Mouse (Mus musculus): Measurements from ENCODE around the gene Hmgxb4.

Hmgxb4 gene

GRCm38 (mm10) chr8:75071627-75072346 is 78.6 kb downstream of the Hmgxb4 start:
- peak; percentile 77 for DNase-seq (ENCODE audit: low read depth)

DNA sequence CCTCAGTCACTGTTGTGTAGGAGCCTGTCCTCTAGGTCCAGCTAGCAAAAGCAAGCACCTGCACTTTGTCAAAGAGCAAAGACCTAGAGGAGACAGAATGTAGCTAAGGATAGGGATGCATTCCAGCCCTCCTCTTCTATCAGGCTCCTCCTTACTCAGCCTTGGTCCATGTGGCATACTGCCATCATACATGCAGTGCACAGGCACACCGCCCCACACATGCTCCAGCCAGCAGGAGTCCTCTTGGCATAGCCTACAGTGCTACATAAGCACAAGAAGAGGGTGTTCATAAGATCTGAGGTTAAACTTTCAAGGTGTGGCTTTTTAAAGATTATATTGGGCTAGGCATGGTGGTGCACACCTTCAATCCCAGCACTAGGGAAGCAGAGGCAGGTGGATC is 81.7 kb downstream of the Hmgxb4 start:
- no peak for DNase-seq (ENCODE audit: low read depth)

DNA sequence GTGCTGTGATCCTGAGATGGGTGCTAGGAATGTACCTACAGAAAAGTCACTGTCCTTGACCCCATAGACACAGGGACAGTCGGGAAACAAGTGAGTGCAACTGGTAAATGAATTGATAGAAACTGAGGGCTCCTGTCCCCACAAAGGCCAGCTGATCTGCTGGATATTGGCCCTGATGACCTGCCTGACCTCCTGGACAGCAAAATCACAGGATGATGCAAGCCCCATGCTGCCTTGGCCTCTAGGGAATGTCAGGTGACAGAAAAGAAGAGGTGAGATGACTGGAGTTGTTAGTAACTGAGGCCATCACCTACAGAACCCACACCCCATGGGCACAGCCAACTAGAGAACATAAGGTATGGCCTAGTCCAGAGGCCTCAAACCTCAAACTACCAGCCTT is 85.1 kb downstream of the Hmgxb4 start:
- no peak for DNase-seq (ENCODE audit: low read depth)

GRCm38 (mm10) chr8:75078851-75079250 is 85.7 kb downstream of the Hmgxb4 start:
- DNase-seq (ENCODE audit: low read depth), result no peak
